Mouse (Mus musculus): ENCODE measurements around the gene Unc79.
A peak's percentile ranks its signal among the peaks of the same experiment; 100 is the strongest.

Unc79 gene

GRCm38 (mm10) chr12:103128914-103129313, 180.3 kb downstream of the Unc79 start:
- DNase-seq (ENCODE audit: low spot score), result no peak

- no peak for DNase-seq (ENCODE audit: low spot score)
Measured at GRCm38 (mm10) chr12:103129395-103130248, 181.0 kb downstream of the Unc79 start.

GRCm38 (mm10) chr12:103131419-103131818, 182.8 kb downstream of the Unc79 start:
- no peak for DNase-seq (ENCODE audit: low spot score)

- DNase-seq (ENCODE audit: low spot score), result no peak
Measured at GRCm38 (mm10) chr12:103142550-103143010, 193.9 kb downstream of the Unc79 start.

- DNase-seq (ENCODE audit: low spot score), result peak; percentile 48
Measured at GRCm38 (mm10) chr12:103143798-103144565, 195.3 kb downstream of the Unc79 start.

GRCm38 (mm10) chr12:103150247-103150646, 201.6 kb downstream of the Unc79 start:
- no peak for DNase-seq (ENCODE audit: low spot score)

- DNase-seq (ENCODE audit: low spot score), result no peak
Measured at GRCm38 (mm10) chr12:103154927-103155326, 206.3 kb downstream of the Unc79 start.

GRCm38 (mm10) chr12:103155406-103155805, 206.7 kb downstream of the Unc79 start:
- no peak for DNase-seq (ENCODE audit: low spot score)

- no peak for DNase-seq (ENCODE audit: low spot score)
Measured at GRCm38 (mm10) chr12:103157129-103157910, 208.7 kb downstream of the Unc79 start.

GRCm38 (mm10) chr12:103159016-103159415, 210.4 kb downstream of the Unc79 start:
- DNase-seq (ENCODE audit: low spot score), result no peak

- DNase-seq (ENCODE audit: low spot score), result no peak
Measured at GRCm38 (mm10) chr12:103160721-103161120, 212.1 kb downstream of the Unc79 start.

- DNase-seq (ENCODE audit: low spot score), result no peak
Measured at GRCm38 (mm10) chr12:103163596-103163995, 214.9 kb downstream of the Unc79 start.

GRCm38 (mm10) chr12:103164101-103165030, 215.7 kb downstream of the Unc79 start:
- DNase-seq (ENCODE audit: low spot score), result no peak

- no peak for DNase-seq (ENCODE audit: low spot score)
Measured at GRCm38 (mm10) chr12:103168892-103169291, 220.2 kb downstream of the Unc79 start.

GRCm38 (mm10) chr12:103183057-103183456, 234.4 kb downstream of the Unc79 start:
- DNase-seq (ENCODE audit: low spot score), result no peak

- no peak for DNase-seq (ENCODE audit: low spot score)
Measured at GRCm38 (mm10) chr12:103187020-103187419, 238.4 kb downstream of the Unc79 start.

- no peak for DNase-seq (ENCODE audit: low spot score)
Measured at GRCm38 (mm10) chr12:103188223-103188622, 239.6 kb downstream of the Unc79 start.

- no peak for DNase-seq (ENCODE audit: low spot score)
Measured at GRCm38 (mm10) chr12:103189771-103190170, 241.1 kb downstream of the Unc79 start.

- no peak for DNase-seq (ENCODE audit: low spot score)
Measured at GRCm38 (mm10) chr12:103192996-103193395, 244.3 kb downstream of the Unc79 start.

GRCm38 (mm10) chr12:103202592-103203544, 254.2 kb downstream of the Unc79 start:
- peak; percentile 31 for DNase-seq (ENCODE audit: low spot score)

Measured in ovary, postnatal 36 days (tissue).